Mouse (Mus musculus) midbrain, embryonic 14.5 days (tissue): Measurements from ENCODE around the gene Hmcn1. TPM values are rescaled to one million over a fixed set of nuclear protein-coding genes. Genes with fewer than 3 reads are reported as not detected.

Experiments
- ATAC-seq: fragments of 200-750 bp; cut with Nextera tagmentation; 2 replicates; pipeline ENCODE4 v1.8.0; 2017; ENCODE audit warnings: moderate number of reproducible peaks, moderate library complexity; ENCODE audit not compliant: low FRiP score, low TSS enrichment
- DNase-seq: peaks from one replicate; pipeline ENCODE4 v3.0.0-alpha.2; 2015
- H3K27ac ChIP-seq: fragments of 300-500 bp; sonication (generic); replicated peaks from 2 replicates; pipeline ENCODE4 v1.5.1; 2014; ENCODE audit warnings: mild to moderate bottlenecking, low read depth, low read length, moderate library complexity
- H3K27me3 ChIP-seq: fragments of 300-500 bp; sonication (generic); 2 replicates; pipeline ENCODE4 v1.6.1; 2014; ENCODE audit warnings: low read length, control low read depth, mixed read lengths; ENCODE audit not compliant: control insufficient read depth, insufficient read depth
- H3K36me3 ChIP-seq: fragments of 300-500 bp; sonication (generic); 2 replicates; pipeline ENCODE4 v1.6.1; 2014; ENCODE audit warnings: low read length, control low read depth; ENCODE audit not compliant: control insufficient read depth, insufficient read depth
- H3K4me1 ChIP-seq: fragments of 300-500 bp; sonication (generic); 2 replicates; pipeline ENCODE4 v1.6.1; 2014; ENCODE audit warnings: mild to moderate bottlenecking, antibody characterized with exemption, low read length, control low read depth; ENCODE audit not compliant: control insufficient read depth, insufficient read depth
- H3K4me2 ChIP-seq: fragments of 300-500 bp; sonication (generic); 2 replicates; pipeline ENCODE4 v1.6.1; 2014; ENCODE audit warnings: mild to moderate bottlenecking, low read length, moderate library complexity
- H3K4me3 ChIP-seq: fragments of 300-500 bp; sonication (generic); replicated peaks from 2 replicates; pipeline ENCODE4 v1.5.1; 2014; ENCODE audit warnings: low read depth, low read length
- H3K9ac ChIP-seq: fragments of 300-500 bp; sonication (generic); replicated peaks from 2 replicates; pipeline ENCODE4 v1.6.1; 2014; ENCODE audit warnings: mild to moderate bottlenecking, low read length, moderate library complexity
- H3K9me3 ChIP-seq: fragments of 300-500 bp; sonication (generic); 2 replicates; pipeline ENCODE4 v1.6.1; 2016; ENCODE audit warnings: low read length, control low read depth, mixed read lengths; ENCODE audit not compliant: control insufficient read depth
- WGBS: fragments of 180-500 bp; shearing (Covaris S2); extraction: QIAGEN DNeasy Blood & Tissue Kit; methylation state at CpG from one replicate; pipeline ENCODE4 v1.1.7; 2014; 5-methylcytosine and 5-hydroxymethylcytosine counted together
- polyA plus RNA-seq: library from polyadenylated mRNA; unstranded; fragments of >200 nt; fragmentation: Nextera tagmentation; extraction: Ambion mirVana; gene quantifications from 2 replicates; pipeline ENCODE4 v1.2.1, GENCODE M21; 2014

Gene Hmcn1
- polyA plus RNA-seq, 1 experiment from 2014 or later: 1.5 TPM

DNA sequence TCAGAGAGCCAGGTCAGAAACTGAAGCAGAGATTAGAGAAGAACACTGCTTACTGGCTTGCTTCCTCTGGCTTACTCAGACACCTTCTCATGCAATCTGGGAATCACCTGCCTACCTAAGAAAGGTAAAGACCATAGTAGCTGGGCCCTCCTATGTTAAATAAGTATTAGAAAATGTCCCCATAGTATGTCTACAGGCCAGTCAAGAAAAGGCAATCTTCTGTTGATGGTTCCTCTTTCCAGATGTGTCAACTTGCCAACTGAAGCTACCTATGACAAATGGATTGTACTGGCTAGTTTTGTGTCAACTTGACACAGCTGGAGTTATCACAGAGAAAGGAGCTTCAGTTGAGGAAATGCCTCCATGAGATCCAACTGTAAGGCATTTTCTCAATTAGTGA lies 40.1 kb upstream of the Hmcn1 start:
- Histone ChIP-seq H3K9ac (no peak overlapping the region), H3K36me3 (no peaks in the 10 kb centered on the region), H3K27me3 (no peaks in the 10 kb centered on the region), H3K27ac (no peak overlapping the region), H3K9me3 (no peaks in the 10 kb centered on the region), H3K4me1 (no peaks in the 10 kb centered on the region), H3K4me2 (no peak overlapping the region), H3K4me3 (no peak overlapping the region)
- ATAC-seq: no peak
- DNase-seq: no peak

- 89% methylated on average over 10 of the region's 10 CpGs for WGBS
- H3K27me3 ChIP-seq: no peaks in the 10 kb centered on the region
- H3K9ac ChIP-seq: no peak overlapping the region
- H3K4me1 ChIP-seq: no peaks in the 10 kb centered on the region
- ATAC-seq: no peak
- H3K36me3 ChIP-seq: no peaks in the 10 kb centered on the region
- H3K9me3 ChIP-seq: no peaks in the 10 kb centered on the region
- DNase-seq: no peak
- no peak overlapping the region for H3K4me2 ChIP-seq
- no peak overlapping the region for H3K4me3 ChIP-seq
- no peak overlapping the region for H3K27ac ChIP-seq
Measured at GRCm38 (mm10) chr1:151031581-151031980, 38.3 kb upstream of the Hmcn1 start.

GRCm38 (mm10) chr1:151031086-151031485 lies 37.9 kb upstream of the Hmcn1 start:
- H3K4me1 ChIP-seq: no peaks in the 10 kb centered on the region
- H3K4me3 ChIP-seq: no peak overlapping the region
- H3K9me3 ChIP-seq: no peaks in the 10 kb centered on the region
- H3K27ac ChIP-seq: no peak overlapping the region
- ATAC-seq (no peak), DNase-seq (no peak)
- H3K9ac ChIP-seq: no peak overlapping the region
- WGBS: 80% methylated on average over 8 of the region's 8 CpGs
- no peaks in the 10 kb centered on the region for H3K36me3 ChIP-seq
- no peaks in the 10 kb centered on the region for H3K27me3 ChIP-seq
- H3K4me2 ChIP-seq: no peak overlapping the region

GRCm38 (mm10) chr1:151025049-151025773 lies 32.0 kb upstream of the Hmcn1 start:
- no peaks in the 10 kb centered on the region for H3K9me3 ChIP-seq
- H3K36me3 ChIP-seq: no peaks in the 10 kb centered on the region
- H3K27ac ChIP-seq: no peak overlapping the region
- ATAC-seq (no peak), DNase-seq (no peak)
- no peak overlapping the region for H3K4me3 ChIP-seq
- H3K27me3 ChIP-seq: no peaks in the 10 kb centered on the region
- H3K4me2 ChIP-seq: no peak overlapping the region
- H3K4me1 ChIP-seq: no peaks in the 10 kb centered on the region
- no peak overlapping the region for H3K9ac ChIP-seq
- 91% methylated on average over 19 of the region's 19 CpGs for WGBS

DNA sequence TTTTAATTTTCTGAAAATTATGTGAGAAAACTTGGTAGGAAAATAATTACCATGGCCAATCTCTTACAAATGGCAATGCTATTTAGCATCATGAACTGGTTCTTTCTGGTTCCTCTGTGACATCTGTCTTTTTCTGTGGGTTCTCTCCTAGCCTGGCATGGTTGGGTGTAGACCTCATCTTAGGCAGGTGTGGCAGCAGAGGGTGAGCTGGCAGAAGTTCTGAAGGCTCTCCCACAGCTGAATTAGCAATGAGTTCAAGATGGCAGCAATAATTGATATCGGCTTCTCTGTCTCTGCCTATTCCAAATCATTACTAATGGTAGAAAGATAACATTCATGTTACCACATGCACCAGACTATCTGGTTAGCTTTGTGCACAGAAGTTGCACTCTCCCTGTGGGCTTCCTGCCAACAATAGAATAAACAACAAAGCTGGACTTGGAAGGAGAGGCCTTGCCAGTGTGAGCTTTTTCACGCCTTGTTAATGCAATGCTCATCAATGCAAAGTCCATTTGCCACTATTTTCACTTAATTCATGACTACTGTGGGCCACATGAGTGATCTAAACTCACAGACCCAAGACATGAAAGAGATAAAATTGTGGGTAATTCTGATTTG lies 26.1 kb upstream of the Hmcn1 start:
- no peaks in the 10 kb centered on the region for H3K36me3 ChIP-seq
- H3K9me3 ChIP-seq: no peaks in the 10 kb centered on the region
- ATAC-seq (no peak), DNase-seq (peak; percentile 51)
- H3K4me3 ChIP-seq: no peak overlapping the region
- no peak overlapping the region for H3K4me2 ChIP-seq
- no peaks in the 10 kb centered on the region for H3K4me1 ChIP-seq
- H3K9ac ChIP-seq: no peak overlapping the region
- no peaks in the 10 kb centered on the region for H3K27me3 ChIP-seq
- H3K27ac ChIP-seq: no peak overlapping the region
- WGBS: 60% methylated on average over 2 of the region's 2 CpGs

GRCm38 (mm10) chr1:151011056-151011455 lies 17.8 kb upstream of the Hmcn1 start:
- ATAC-seq (no peak), DNase-seq (peak; percentile 71)
- no peak overlapping the region for H3K4me3 ChIP-seq
- no peaks in the 10 kb centered on the region for H3K9me3 ChIP-seq
- WGBS: 29% methylated on average over 7 of the region's 7 CpGs
- no peaks in the 10 kb centered on the region for H3K36me3 ChIP-seq
- no peak overlapping the region for H3K9ac ChIP-seq
- no peak overlapping the region for H3K27ac ChIP-seq
- no peak overlapping the region for H3K4me2 ChIP-seq
- no peaks in the 10 kb centered on the region for H3K4me1 ChIP-seq
- no peaks in the 10 kb centered on the region for H3K27me3 ChIP-seq

DNA sequence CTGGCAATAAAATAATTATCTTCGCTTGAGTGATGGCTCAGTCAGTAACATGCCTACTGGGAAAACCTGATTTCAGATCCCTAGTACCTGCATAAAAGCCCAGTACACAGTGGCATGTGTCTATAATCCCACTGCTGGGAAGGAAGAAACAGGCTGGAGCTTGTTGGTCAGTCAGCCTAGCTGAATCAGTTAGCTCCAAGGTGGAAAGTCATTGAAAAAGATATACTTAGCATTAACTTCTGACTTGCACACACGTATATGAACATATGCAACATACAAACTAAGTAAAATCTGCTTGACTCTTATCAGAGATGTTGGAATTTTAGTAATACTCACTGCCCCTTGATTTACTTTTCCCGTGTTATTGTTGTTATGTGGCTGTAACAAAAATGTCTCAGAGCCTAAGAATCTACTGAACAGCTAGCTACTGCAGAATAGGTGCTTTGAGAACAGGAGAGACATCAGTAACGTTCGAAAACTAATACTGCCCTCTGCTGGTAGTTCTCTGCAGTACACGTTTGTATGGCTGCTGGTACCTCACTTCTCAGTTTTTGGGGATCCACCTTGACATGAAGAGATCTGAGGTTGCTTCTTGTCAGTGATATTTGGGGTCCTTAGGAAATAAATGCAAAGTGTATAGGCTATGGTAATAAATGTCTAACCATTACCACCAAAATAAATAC lies 16.0 kb upstream of the Hmcn1 start:
- no peaks in the 10 kb centered on the region for H3K36me3 ChIP-seq
- H3K4me2 ChIP-seq: no peak overlapping the region
- no peaks in the 10 kb centered on the region for H3K9me3 ChIP-seq
- H3K9ac ChIP-seq: no peak overlapping the region
- peak; percentile 49; the same call in 1 of the 2 replicates for ATAC-seq
- no peak overlapping the region for H3K27ac ChIP-seq
- H3K4me1 ChIP-seq: no peaks in the 10 kb centered on the region
- no peak overlapping the region for H3K4me3 ChIP-seq
- WGBS: 35% methylated on average over 6 of the region's 6 CpGs
- no peaks in the 10 kb centered on the region for H3K27me3 ChIP-seq
- peak; percentile 90 for DNase-seq

DNA sequence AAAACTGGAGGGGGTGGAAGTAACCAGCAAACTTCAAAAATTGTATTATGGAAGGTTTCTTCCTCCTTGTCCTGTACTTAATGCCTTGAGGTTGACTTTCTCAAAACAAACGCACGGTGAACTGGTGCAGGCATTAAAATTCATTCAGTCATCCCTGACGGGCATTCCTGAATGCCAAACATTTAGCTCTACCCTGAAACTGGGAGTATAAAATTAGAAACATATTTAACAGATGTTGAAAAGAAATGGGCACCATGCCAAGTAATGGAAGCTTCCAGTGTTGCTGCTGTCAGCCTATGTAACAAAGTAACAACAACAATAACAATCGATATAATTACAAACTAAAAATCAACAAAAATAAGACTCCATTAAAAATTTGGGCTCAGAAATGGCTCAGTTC lies 14.5 kb upstream of the Hmcn1 start:
- Histone ChIP-seq H3K9me3 (no peaks in the 10 kb centered on the region), H3K9ac (no peak overlapping the region), H3K36me3 (no peaks in the 10 kb centered on the region), H3K4me1 (no peaks in the 10 kb centered on the region), H3K27ac (no peak overlapping the region), H3K4me3 (no peak overlapping the region), H3K27me3 (no peaks in the 10 kb centered on the region), H3K4me2 (no peak overlapping the region)
- ATAC-seq (no peak), DNase-seq (no peak)
- 79% methylated on average over 4 of the region's 4 CpGs for WGBS

DNA sequence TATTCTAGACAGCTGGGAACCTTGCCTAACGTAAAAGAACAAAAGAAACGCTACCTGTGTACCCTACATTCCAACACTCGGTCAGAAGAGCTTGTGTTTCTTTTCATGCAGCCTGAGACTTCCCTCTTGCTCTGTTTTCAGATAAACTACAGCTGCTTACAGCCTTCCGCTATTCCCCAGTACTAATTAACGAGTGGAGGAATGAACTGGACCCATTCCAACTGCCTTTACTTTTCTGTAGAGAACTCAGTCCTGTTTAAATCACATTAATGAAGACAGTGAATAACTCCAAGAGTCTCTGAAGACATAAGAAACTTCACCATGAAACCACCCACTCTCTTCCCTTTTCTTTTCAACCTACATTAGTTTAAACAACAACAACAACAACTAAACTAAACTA lies 10.8 kb upstream of the Hmcn1 start:
- no peak for ATAC-seq

More for the DNA sequence above, 10.8 kb upstream of the Hmcn1 start:
- Histone ChIP-seq H3K4me3 (no peak overlapping the region), H3K9me3 (no peaks in the 10 kb centered on the region), H3K27me3 (no peaks in the 10 kb centered on the region), H3K27ac (no peak overlapping the region), H3K4me1 (no peaks in the 10 kb centered on the region), H3K36me3 (no peaks in the 10 kb centered on the region), H3K9ac (no peak overlapping the region), H3K4me2 (no peak overlapping the region)
- DNase-seq: no peak
- 82% methylated on average over 5 of the region's 5 CpGs for WGBS
